Mouse (Mus musculus) ES-E14 (cell line): ENCODE results near the gene Zfand6.

Experiments
- CHD2 ChIP-seq: IDR thresholded peaks from 2 replicates; pipeline ENCODE4 v1.6.1; 2014; ENCODE audit warnings: mild to moderate bottlenecking, low read depth, low read length, inconsistent platforms
- MAFK ChIP-seq: IDR thresholded peaks from 2 replicates; pipeline ENCODE4 v1.6.1; 2014; ENCODE audit warnings: mild to moderate bottlenecking, low read depth, low read length, inconsistent platforms; ENCODE audit not compliant: insufficient read depth
- ZC3H11A ChIP-seq: IDR thresholded peaks from 2 replicates; pipeline ENCODE4 v1.6.1; 2012; ENCODE audit warnings: low read depth, mild to moderate bottlenecking, inconsistent platforms, low read length, borderline replicate concordance
- ZNF384 ChIP-seq: IDR thresholded peaks from 2 replicates; pipeline ENCODE4 v1.6.1; 2012; ENCODE audit warnings: low read depth, low read length, inconsistent platforms

- no peak for TF ChIP-seq ZC3H11A
- TF ChIP-seq CHD2 = no peak
- TF ChIP-seq MAFK = no peak
- no peak for TF ChIP-seq ZNF384
Observed at GRCm38 (mm10) chr7:84684675-84685074, 5.1 kb downstream of the Zfand6 start.
